In genomic region chr6:116642942-116643341, GRCm38 (mm10) we compare ENCODE assay signal across 29 mouse cellular contexts. TPM values are rescaled to one million over a fixed set of nuclear protein-coding genes. Genes with fewer than 3 reads are reported as not detected.
DNase-seq lines count a peak whose midpoint lies in the region; ATAC-seq and TF ChIP-seq lines count a peak whose summit lies in the region.
"Had no signal": no experiment of that assay in that cellular context is flagged by ENCODE, and none has a peak within 500 bp of the region (broad histone marks: within the 10 kb centered on the region; RNA-seq: fewer than 3 reads in every experiment).

No protein-coding gene starts in this region.

- H3K27ac ChIP-seq in gastrocnemius, adult 2 months = peak overlapping the region; percentile 74
- peak overlapping the region; percentile 61; the same call in 1 of the 2 replicates for H3K27ac ChIP-seq in lung, postnatal 0 days (ENCODE audit: low read length)
- H3K27ac ChIP-seq: forebrain, embryonic 15.5 days; midbrain, embryonic 12.5 days; neural tube, embryonic 15.5 days had no signal

- no peaks in the 10 kb centered on the region for H3K9me3 ChIP-seq in lung, postnatal 0 days (ENCODE audit: low read length)
- H3K9me3 ChIP-seq: forebrain, embryonic 15.5 days; midbrain, embryonic 12.5 days; neural tube, embryonic 15.5 days had no signal

- 81% methylated on average over 11 of the region's 11 CpGs for WGBS in lung, postnatal 0 days

- no peaks in the 10 kb centered on the region for H3K36me3 ChIP-seq in lung, postnatal 0 days (ENCODE audit: insufficient read depth, low read length)
- H3K36me3 ChIP-seq: forebrain, embryonic 15.5 days had no signal

- intact Hi-C loops in gastrocnemius, adult 2 months (cut with DNase I) = no loop called here
- intact Hi-C loops in gastrocnemius, postnatal 14 days (cut with DNase I; ENCODE audit: low total_unique reads) = no loop called here
- intact Hi-C loops in left cerebral cortex, postnatal 14 days (cut with DNase I) = no loop called here

- TF ChIP-seq CTCF in gastrocnemius, adult 2 months (IDR thresholded peaks at IDR 0.05) = no peak
- no peak for TF ChIP-seq CTCF in lung, postnatal 0 days (IDR thresholded peaks at IDR 0.05)

- H3K9ac ChIP-seq in lung, postnatal 0 days (replicated peaks; ENCODE audit: low read depth) = no peak overlapping the region
- H3K9ac ChIP-seq: forebrain, embryonic 15.5 days; midbrain, embryonic 12.5 days; neural tube, embryonic 15.5 days had no signal

- peaks cover 12% of the 10 kb centered on the region; the same call in 1 of the 2 replicates for H3K4me1 ChIP-seq in lung, postnatal 0 days (ENCODE audit: insufficient read depth, low read depth, low read length)
- H3K4me1 ChIP-seq: forebrain, embryonic 15.5 days; midbrain, embryonic 12.5 days; neural tube, embryonic 15.5 days had no signal

- no peak overlapping the region for H3K4me2 ChIP-seq in lung, postnatal 0 days (replicated peaks; ENCODE audit: low read depth, low read length)
- H3K4me2 ChIP-seq: forebrain, embryonic 15.5 days; midbrain, embryonic 12.5 days; neural tube, embryonic 15.5 days had no signal

- ATAC-seq in lung, postnatal 0 days = no peak
- ATAC-seq: forebrain, embryonic 15.5 days; hindbrain, embryonic 16.5 days; intestine, postnatal 0 days had no signal

- H3K4me3 ChIP-seq in gastrocnemius, adult 2 months = no peak overlapping the region
- no peak overlapping the region for H3K4me3 ChIP-seq in lung, postnatal 0 days (ENCODE audit: low read depth, low read length)
- H3K4me3 ChIP-seq: erythroblast, embryonic 14.5 days; forebrain, embryonic 15.5 days; midbrain, embryonic 12.5 days; neural tube, embryonic 15.5 days had no signal

- no peaks in the 10 kb centered on the region for H3K27me3 ChIP-seq in lung, postnatal 0 days (replicated peaks; ENCODE audit: insufficient read depth, low read length)
- H3K27me3 ChIP-seq: CH12.LX; forebrain, embryonic 15.5 days; midbrain, embryonic 12.5 days; neural tube, embryonic 15.5 days had no signal

- DNase-seq in gastrocnemius, adult 2 months = no peak
- DNase-seq in gastrocnemius, postnatal 14 days = no peak
- no peak for DNase-seq in lung, postnatal 0 days (ENCODE audit: low spot score)
- DNase-seq in lung, postnatal 4 days = no peak
- DNase-seq in left cerebral cortex, postnatal 14 days (ENCODE audit: low spot score in 2 of 2) = peak; percentile 61 to 68
- peak; percentile 77 for DNase-seq in telencephalon, adult 2 months (ENCODE audit: low read depth, low spot score)
- DNase-seq in kidney, adult 9 months = no peak
- DNase-seq in cerebellum, adult 9-10 months = no peak
- DNase-seq: adrenal gland, adult 8-10 months; cerebellum, adult 2 months; gastrocnemius, postnatal 36 days; kidney, postnatal 25 days; lung, adult 18-20 months; lung, postnatal 36 days; thymus, postnatal 36 days had no signal

- no peak for TF ChIP-seq EP300 in lung, postnatal 0 days (IDR thresholded peaks at IDR 0.05)

RNA-seq across cellular contexts. Expression of gene Depp1, which starts 7.5 kb away (rescaled TPM):
- total RNA-seq in gastrocnemius, adult 2 months (2021) = 10 to 100 TPM in 1 of 2 experiments, 1 to 10 TPM in 1; 6.2 to 24.0 TPM
- 10 to 100 TPM in 1 of 2 experiments, 1 to 10 TPM in 1; 7.4 to 43.8 TPM for total RNA-seq in gastrocnemius, postnatal 14 days (2021)
- polyA plus RNA-seq in lung, postnatal 0 days (2015; fragmentation: Nextera tagmentation; extraction: Ambion mirVana) = 79.3 and 86.1 TPM in 2 replicates
- total RNA-seq in left cerebral cortex, postnatal 14 days (2021) = 10 to 100 TPM in 1 of 2 experiments, 1 to 10 TPM in 1; 2.5 to 12.4 TPM

RNA-seq across cellular contexts. Expression of gene Zfp422, which starts 14.1 kb away (rescaled TPM):
- total RNA-seq in gastrocnemius, adult 2 months (2021) = 1 to 10 TPM; 7.7 to 7.9 TPM
- 10 to 100 TPM; 12.6 to 14.8 TPM for total RNA-seq in gastrocnemius, postnatal 14 days (2021)
- polyA plus RNA-seq in lung, postnatal 0 days (2015; fragmentation: Nextera tagmentation; extraction: Ambion mirVana) = 58.1 and 64.4 TPM in 2 replicates
- total RNA-seq in left cerebral cortex, postnatal 14 days (2021) = 10 to 100 TPM; 25.2 to 29.6 TPM

RNA-seq across cellular contexts. Expression of gene Rassf4, which starts 30.8 kb away (rescaled TPM):
- total RNA-seq in gastrocnemius, adult 2 months (2021) = 1 to 10 TPM; 1.7 to 2.3 TPM
- total RNA-seq in gastrocnemius, postnatal 14 days (2021) = 1 to 10 TPM; 5.1 to 5.2 TPM
- 9.3 and 10.0 TPM in 2 replicates for polyA plus RNA-seq in lung, postnatal 0 days (2015; fragmentation: Nextera tagmentation; extraction: Ambion mirVana)
- 1 to 10 TPM; 4.3 to 5.0 TPM for total RNA-seq in left cerebral cortex, postnatal 14 days (2021)

RNA-seq across cellular contexts. Expression of gene Olfr215, which starts 58.9 kb away (rescaled TPM):
- not detected for total RNA-seq in gastrocnemius, adult 2 months (2021)
- total RNA-seq in gastrocnemius, postnatal 14 days (2021) = not detected
- polyA plus RNA-seq in lung, postnatal 0 days (2015; fragmentation: Nextera tagmentation; extraction: Ambion mirVana) = not detected in 2 replicates
- not detected for total RNA-seq in left cerebral cortex, postnatal 14 days (2021)
- total RNA-seq: adrenal gland, adult 8-10 months; CH12.LX; common myeloid progenitor, adult 5-6 weeks; gastrocnemius, postnatal 36 days; left cerebral cortex, postnatal 10 days; liver, adult 2 months had no signal
- polyA plus RNA-seq: brain, embryonic 14.5 days; cerebellum, adult 2 months; embryonic facial prominence, embryonic 11.5 days; erythroblast, embryonic 14.5 days; forebrain, embryonic 15.5 days; heart, embryonic 14.5 days; hindbrain, embryonic 16.5 days; intestine, postnatal 0 days; liver, adult 2 months; midbrain, embryonic 12.5 days; neural tube, embryonic 15.5 days; stomach, embryonic 16.5 days had no signal

Comparison
In these comparisons a context has a peak if more than half of its experiments do, and no peak if none do; other contexts are left out.
1. DNase-seq: peak in left cerebral cortex, postnatal 14 days (2 of 2) and telencephalon, adult 2 months (single experiment); none in gastrocnemius, adult 2 months (single experiment), gastrocnemius, postnatal 14 days (single experiment), lung, postnatal 0 days (single experiment), lung, postnatal 4 days (0 of 2), kidney, adult 9 months (single experiment) and cerebellum, adult 9-10 months (single experiment).